27 mouse cellular contexts compared by ENCODE assay signal in genomic region chr6:87468372-87468771, GRCm38 (mm10). TPM values are rescaled to one million over a fixed set of nuclear protein-coding genes. Genes with fewer than 3 reads are reported as not detected.
A peak's percentile ranks its signal among the peaks of the same experiment; 100 is the strongest.
DNase-seq lines count a peak whose midpoint lies in the region; ATAC-seq and TF ChIP-seq lines count a peak whose summit lies in the region.
"Had no signal": no experiment of that assay in that cellular context is flagged by ENCODE, and none has a peak within 500 bp of the region (broad histone marks: within the 10 kb centered on the region; RNA-seq: fewer than 3 reads in every experiment).

No protein-coding gene starts in this region.

- no peak for TF ChIP-seq CTCF in lung, postnatal 0 days (IDR thresholded peaks at IDR 0.05)
- no peak for TF ChIP-seq CTCF in stomach, postnatal 0 days (IDR thresholded peaks at IDR 0.05; ENCODE audit: low read depth)

- H3K9me3 ChIP-seq in heart, embryonic 10.5 days = no peaks in the 10 kb centered on the region
- no peaks in the 10 kb centered on the region for H3K9me3 ChIP-seq in lung, postnatal 0 days (ENCODE audit: low read length)
- no peaks in the 10 kb centered on the region for H3K9me3 ChIP-seq in stomach, postnatal 0 days (ENCODE audit: control insufficient read depth, low read length)
- H3K9me3 ChIP-seq: heart, embryonic 13.5 days; kidney, embryonic 15.5 days; neural tube, embryonic 15.5 days had no signal

- H3K4me3 ChIP-seq in heart, embryonic 10.5 days = no peak overlapping the region
- H3K4me3 ChIP-seq in lung, postnatal 0 days (ENCODE audit: low read depth, low read length) = no peak overlapping the region
- H3K4me3 ChIP-seq in stomach, postnatal 0 days (ENCODE audit: low read depth, low read length) = no peak overlapping the region
- H3K4me3 ChIP-seq: heart, embryonic 13.5 days; hindbrain, embryonic 10.5 days; kidney, embryonic 15.5 days; neural tube, embryonic 15.5 days had no signal

- whole genome bisulfite sequencing in heart, embryonic 10.5 days = 77% methylated on average over 10 of the region's 10 CpGs
- WGBS in lung, postnatal 0 days = 44% methylated on average over 10 of the region's 10 CpGs
- WGBS in stomach, postnatal 0 days = 54% methylated on average over 10 of the region's 10 CpGs

- H3K27ac ChIP-seq in heart, embryonic 10.5 days = no peak overlapping the region
- no peak overlapping the region for H3K27ac ChIP-seq in lung, postnatal 0 days (ENCODE audit: low read length)
- H3K27ac ChIP-seq in stomach, postnatal 0 days (replicated peaks) = no peak overlapping the region
- H3K27ac ChIP-seq: heart, embryonic 13.5 days; hindbrain, embryonic 10.5 days; hindbrain, postnatal 0 days; kidney, embryonic 15.5 days; neural tube, embryonic 15.5 days had no signal

- no peak for ATAC-seq in lung, postnatal 0 days
- ATAC-seq in stomach, postnatal 0 days (ENCODE audit: low FRiP score, low TSS enrichment) = 0 out of 2 replicates have a peak, but pooled peaks have one; percentile 32
- ATAC-seq in monocyte, adult 5-6 weeks (replicated peaks; ENCODE audit: insufficient number of reproducible peaks, low FRiP score, low TSS enrichment, poor library complexity, severe bottlenecking) = no peak
- no peak for ATAC-seq in CD4-positive, CD25-positive, alpha-beta regulatory T cell, adult 4 months
- ATAC-seq: forebrain, postnatal 0 days; hindbrain, postnatal 0 days; intestine, postnatal 0 days; Patski had no signal

- H3K27me3 ChIP-seq in heart, embryonic 10.5 days (ENCODE audit: insufficient read depth, poor library complexity, severe bottlenecking) = no peaks in the 10 kb centered on the region
- H3K27me3 ChIP-seq in lung, postnatal 0 days (replicated peaks; ENCODE audit: insufficient read depth, low read length) = no peaks in the 10 kb centered on the region
- H3K27me3 ChIP-seq in stomach, postnatal 0 days (ENCODE audit: control insufficient read depth, insufficient read depth, low read length) = no peaks in the 10 kb centered on the region
- H3K27me3 ChIP-seq: kidney, embryonic 15.5 days; neural tube, embryonic 15.5 days; Patski had no signal

- no peak overlapping the region for H3K4me2 ChIP-seq in lung, postnatal 0 days (replicated peaks; ENCODE audit: low read depth, low read length)
- no peak overlapping the region for H3K4me2 ChIP-seq in stomach, postnatal 0 days (replicated peaks; ENCODE audit: low read depth)
- H3K4me2 ChIP-seq: heart, embryonic 13.5 days; kidney, embryonic 15.5 days; neural tube, embryonic 15.5 days had no signal

- intact Hi-C loops in heart, postnatal 10 days (cut with DNase I) = no loop called here

- no peaks in the 10 kb centered on the region for H3K36me3 ChIP-seq in heart, embryonic 10.5 days
- H3K36me3 ChIP-seq in lung, postnatal 0 days (ENCODE audit: insufficient read depth, low read length) = no peaks in the 10 kb centered on the region
- no peaks in the 10 kb centered on the region; the same call in 1 of the 2 replicates for H3K36me3 ChIP-seq in stomach, postnatal 0 days (ENCODE audit: control insufficient read depth, insufficient read depth, low read length)
- H3K36me3 ChIP-seq: heart, embryonic 13.5 days; hindbrain, embryonic 10.5 days; kidney, embryonic 15.5 days; neural tube, embryonic 15.5 days had no signal

- no peak for TF ChIP-seq EP300 in lung, postnatal 0 days (IDR thresholded peaks at IDR 0.05)
- TF ChIP-seq EP300 in stomach, postnatal 0 days (optimal IDR thresholded peaks at IDR 0.05) = no peak

- peaks cover 5% of the 10 kb centered on the region for H3K4me1 ChIP-seq in heart, embryonic 10.5 days
- H3K4me1 ChIP-seq in lung, postnatal 0 days (ENCODE audit: insufficient read depth, low read depth, low read length) = no peaks in the 10 kb centered on the region
- H3K4me1 ChIP-seq in stomach, postnatal 0 days (replicated peaks; ENCODE audit: control insufficient read depth, insufficient read depth) = no peaks in the 10 kb centered on the region

- H3K9ac ChIP-seq in lung, postnatal 0 days (replicated peaks; ENCODE audit: low read depth) = no peak overlapping the region
- no peak overlapping the region for H3K9ac ChIP-seq in stomach, postnatal 0 days (ENCODE audit: low read length)
- H3K9ac ChIP-seq: forebrain, postnatal 0 days; heart, embryonic 13.5 days; kidney, embryonic 15.5 days; neural tube, embryonic 15.5 days had no signal

- DNase-seq in heart, postnatal 10 days = peak; percentile 37 to 58
- no peak for DNase-seq in heart, embryonic 10.5 days (ENCODE audit: low spot score)
- DNase-seq in urinary bladder, postnatal 14 days (ENCODE audit: low spot score) = peak; percentile 23
- DNase-seq in urinary bladder, postnatal 25 days (ENCODE audit: low spot score) = no peak
- peak; percentile 35 for DNase-seq in lung, postnatal 0 days (ENCODE audit: low spot score)
- DNase-seq in stomach, postnatal 0 days (ENCODE audit: low spot score) = peak; percentile 51
- DNase-seq: adrenal gland, postnatal 25 days; cerebellum, adult 11 months; cerebellum, postnatal 14 days; forebrain, postnatal 0 days; midbrain, embryonic 14.5 days; thymus, postnatal 36 days had no signal

RNA-seq across cellular contexts. Expression of gene Bmp10, which starts 39.6 kb away (rescaled TPM):
- 100 to 1,000 TPM in 1 of 2 experiments, 10 to 100 TPM in 1; 23.2 to 106 TPM for total RNA-seq in heart, postnatal 10 days (2021)
- polyA plus RNA-seq in heart, embryonic 10.5 days (2016; fragmentation: Nextera tagmentation; extraction: Ambion mirVana) = 4.5 and 6.2 TPM in 2 replicates
- polyA plus RNA-seq in lung, postnatal 0 days (2015; fragmentation: Nextera tagmentation; extraction: Ambion mirVana) = not detected in 2 replicates
- polyA plus RNA-seq in stomach, postnatal 0 days (2015; fragmentation: Nextera tagmentation; extraction: Ambion mirVana) = not detected in 2 replicates
- total RNA-seq in monocyte, adult 5-6 weeks (2017) = not detected in 3 replicates
- polyA plus RNA-seq in CD4-positive, CD25-positive, alpha-beta regulatory T cell, adult 4 months (2017; shearing (Covaris generic)) = not detected
- total RNA-seq: adrenal gland, postnatal 25 days; forebrain, postnatal 0 days; layer of hippocampus, postnatal 14 days; left cerebral cortex, postnatal 14 days; megakaryocyte, adult 5-6 weeks had no signal
- polyA plus RNA-seq: embryonic facial prominence, embryonic 14.5 days; forebrain, postnatal 0 days; hindbrain, embryonic 10.5 days; hindbrain, postnatal 0 days; intestine, postnatal 0 days; kidney, embryonic 15.5 days; limb, embryonic 14.5 days; midbrain, embryonic 14.5 days; neural tube, embryonic 15.5 days; Patski; testis, adult 2 months had no signal

Comparison
In these comparisons a context has a peak if more than half of its experiments do, and no peak if none do; other contexts are left out.
1. DNase-seq: peak in heart, postnatal 10 days (2 of 2), urinary bladder, postnatal 14 days (single experiment), lung, postnatal 0 days (single experiment) and stomach, postnatal 0 days (single experiment); none in heart, embryonic 10.5 days (single experiment) and urinary bladder, postnatal 25 days (single experiment).